Mouse (Mus musculus) heart, embryonic 15.5 days (tissue): ENCODE measurements around the gene Ric3. TPM values are rescaled to one million over a fixed set of nuclear protein-coding genes. Genes with fewer than 3 reads are reported as not detected.

Experiments
- ATAC-seq: fragments of 200-750 bp; cut with Nextera tagmentation; replicated peaks from 2 replicates; pipeline ENCODE4 v1.8.0; 2017; ENCODE audit warnings: low read depth, moderate TSS enrichment; ENCODE audit not compliant: insufficient number of reproducible peaks, insufficient read depth, low FRiP score
- H3K27ac ChIP-seq: fragments of 300-500 bp; sonication (generic); 2 replicates; pipeline ENCODE4 v1.5.1; 2015; ENCODE audit warnings: mild to moderate bottlenecking, inconsistent platforms
- H3K27me3 ChIP-seq: fragments of 300-500 bp; sonication (generic); 2 replicates; pipeline ENCODE4 v1.6.1; 2015; ENCODE audit warnings: inconsistent platforms
- H3K36me3 ChIP-seq: fragments of 300-500 bp; sonication (generic); 2 replicates; pipeline ENCODE4 v1.6.1; 2015; ENCODE audit warnings: mild to moderate bottlenecking, inconsistent platforms
- H3K4me1 ChIP-seq: fragments of 300-500 bp; sonication (generic); replicated peaks from 2 replicates; pipeline ENCODE4 v1.6.1; 2015; ENCODE audit warnings: inconsistent platforms
- H3K4me2 ChIP-seq: fragments of 300-500 bp; sonication (generic); 2 replicates; pipeline ENCODE4 v1.6.1; 2015; ENCODE audit warnings: inconsistent platforms, mild to moderate bottlenecking, moderate library complexity
- H3K4me3 ChIP-seq: fragments of 300-500 bp; sonication (generic); 2 replicates; pipeline ENCODE4 v1.5.1; 2015; ENCODE audit warnings: mild to moderate bottlenecking, inconsistent platforms
- H3K9ac ChIP-seq: fragments of 300-500 bp; sonication (generic); 2 replicates; pipeline ENCODE4 v1.6.1; 2015; ENCODE audit warnings: mild to moderate bottlenecking, inconsistent platforms
- H3K9me3 ChIP-seq: fragments of 300-500 bp; sonication (generic); replicated peaks from 2 replicates; pipeline ENCODE4 v1.6.1; 2016; ENCODE audit warnings: inconsistent platforms
- WGBS: fragments of 180-500 bp; shearing (Covaris S2); methylation state at CpG from one replicate; pipeline ENCODE4 v1.1.7; 2015; ENCODE audit warnings: mixed read lengths; 5-methylcytosine and 5-hydroxymethylcytosine counted together
- polyA plus RNA-seq: library from polyadenylated mRNA; unstranded; fragments of >200 nt; fragmentation: Nextera tagmentation; extraction: Ambion mirVana; gene quantifications from 2 replicates; pipeline ENCODE4 v1.2.1, GENCODE M21; 2015

Gene Ric3
- polyA plus RNA-seq, 1 experiment from 2014 or later, result 0.47 TPM

- no peak for ATAC-seq
- no peak overlapping the region for H3K9ac ChIP-seq
- no peaks in the 10 kb centered on the region for H3K36me3 ChIP-seq
Measured at GRCm38 (mm10) chr7:109039445-109039844, 43.7 kb downstream of the Ric3 start.

GRCm38 (mm10) chr7:109038987-109039386, 44.1 kb downstream of the Ric3 start:
- no peak overlapping the region for H3K4me3 ChIP-seq
- 34% methylated on average over 1 of the region's 1 CpGs for WGBS
- H3K4me1 ChIP-seq, result no peaks in the 10 kb centered on the region
- no peak overlapping the region for H3K4me2 ChIP-seq
- no peaks in the 10 kb centered on the region for H3K9me3 ChIP-seq
- no peak for ATAC-seq
- no peak overlapping the region for H3K27ac ChIP-seq
- H3K36me3 ChIP-seq, result no peaks in the 10 kb centered on the region
- H3K27me3 ChIP-seq, result no peaks in the 10 kb centered on the region
- H3K9ac ChIP-seq, result no peak overlapping the region

More at GRCm38 (mm10) chr7:109039445-109039844, 43.7 kb downstream of the Ric3 start:
- H3K9me3 ChIP-seq, result no peaks in the 10 kb centered on the region
- no peak overlapping the region for H3K4me3 ChIP-seq
- H3K27me3 ChIP-seq, result no peaks in the 10 kb centered on the region
- 74% methylated on average over 5 of the region's 5 CpGs for WGBS
- H3K4me2 ChIP-seq, result no peak overlapping the region
- H3K27ac ChIP-seq, result no peak overlapping the region
- no peaks in the 10 kb centered on the region for H3K4me1 ChIP-seq

GRCm38 (mm10) chr7:109038121-109038735, 44.9 kb downstream of the Ric3 start:
- 68% methylated on average over 8 of the region's 8 CpGs for WGBS
- Histone ChIP-seq H3K4me2 (no peak overlapping the region), H3K4me3 (no peak overlapping the region), H3K9me3 (no peaks in the 10 kb centered on the region), H3K9ac (no peak overlapping the region), H3K36me3 (no peaks in the 10 kb centered on the region), H3K27me3 (no peaks in the 10 kb centered on the region), H3K4me1 (no peaks in the 10 kb centered on the region), H3K27ac (no peak overlapping the region)
- ATAC-seq, result no peak

- WGBS, result 64% methylated on average over 2 of the region's 2 CpGs
- H3K9me3 ChIP-seq, result no peaks in the 10 kb centered on the region
- no peak overlapping the region for H3K27ac ChIP-seq
- H3K4me1 ChIP-seq, result no peaks in the 10 kb centered on the region
- no peak overlapping the region for H3K9ac ChIP-seq
- H3K4me2 ChIP-seq, result no peak overlapping the region
- no peaks in the 10 kb centered on the region for H3K27me3 ChIP-seq
- H3K4me3 ChIP-seq, result no peak overlapping the region
- no peak for ATAC-seq
- no peaks in the 10 kb centered on the region for H3K36me3 ChIP-seq
Measured at GRCm38 (mm10) chr7:109032054-109032453, 51.1 kb downstream of the Ric3 start.

- WGBS, result 68% methylated on average over 3 of the region's 3 CpGs
- H3K4me3 ChIP-seq, result no peak overlapping the region
- H3K27ac ChIP-seq, result no peak overlapping the region
- H3K9me3 ChIP-seq, result no peaks in the 10 kb centered on the region
- H3K4me1 ChIP-seq, result no peaks in the 10 kb centered on the region
- H3K9ac ChIP-seq, result no peak overlapping the region
- no peak for ATAC-seq
- H3K27me3 ChIP-seq, result no peaks in the 10 kb centered on the region
- no peaks in the 10 kb centered on the region for H3K36me3 ChIP-seq
- no peak overlapping the region for H3K4me2 ChIP-seq
Measured at GRCm38 (mm10) chr7:109031331-109031730, 51.8 kb downstream of the Ric3 start.

GRCm38 (mm10) chr7:109029961-109030465, 53.1 kb downstream of the Ric3 start:
- Histone ChIP-seq H3K27me3 (no peaks in the 10 kb centered on the region), H3K27ac (no peak overlapping the region), H3K9me3 (no peaks in the 10 kb centered on the region), H3K36me3 (no peaks in the 10 kb centered on the region), H3K4me2 (no peak overlapping the region), H3K9ac (no peak overlapping the region), H3K4me3 (no peak overlapping the region), H3K4me1 (no peaks in the 10 kb centered on the region)
- no peak for ATAC-seq
- WGBS, result 80% methylated on average over 6 of the region's 6 CpGs

GRCm38 (mm10) chr7:109028204-109028603, 54.9 kb downstream of the Ric3 start:
- no peaks in the 10 kb centered on the region for H3K9me3 ChIP-seq
- no peaks in the 10 kb centered on the region for H3K27me3 ChIP-seq
- no peaks in the 10 kb centered on the region for H3K4me1 ChIP-seq
- no peak overlapping the region for H3K4me3 ChIP-seq
- 26% methylated on average over 6 of the region's 6 CpGs for WGBS
- H3K27ac ChIP-seq, result no peak overlapping the region
- H3K9ac ChIP-seq, result no peak overlapping the region
- H3K4me2 ChIP-seq, result no peak overlapping the region
- no peak for ATAC-seq
- no peaks in the 10 kb centered on the region for H3K36me3 ChIP-seq

- no peaks in the 10 kb centered on the region for H3K36me3 ChIP-seq
- H3K4me1 ChIP-seq, result no peaks in the 10 kb centered on the region
- no peak overlapping the region for H3K4me2 ChIP-seq
- no peak overlapping the region for H3K27ac ChIP-seq
- no peak overlapping the region for H3K4me3 ChIP-seq
- no peaks in the 10 kb centered on the region for H3K9me3 ChIP-seq
- H3K27me3 ChIP-seq, result no peaks in the 10 kb centered on the region; the same call in 1 of the 2 replicates
- no peak overlapping the region for H3K9ac ChIP-seq
- ATAC-seq, result no peak
- WGBS, result 92% methylated on average over 7 of the region's 7 CpGs
Measured at GRCm38 (mm10) chr7:109027721-109028120, 55.4 kb downstream of the Ric3 start.

- Histone ChIP-seq H3K36me3 (no peaks in the 10 kb centered on the region), H3K27ac (no peak overlapping the region), H3K9me3 (no peaks in the 10 kb centered on the region), H3K4me3 (no peak overlapping the region), H3K4me2 (no peak overlapping the region), H3K9ac (no peak overlapping the region), H3K4me1 (no peaks in the 10 kb centered on the region), H3K27me3 (no peaks in the 10 kb centered on the region; the same call in 1 of the 2 replicates)
- WGBS, result 80% methylated on average over 9 of the region's 9 CpGs
- ATAC-seq, result no peak
Measured at GRCm38 (mm10) chr7:109026976-109027375, 56.2 kb downstream of the Ric3 start.

GRCm38 (mm10) chr7:109025743-109026142, 57.4 kb downstream of the Ric3 start:
- H3K4me2 ChIP-seq, result no peak overlapping the region
- ATAC-seq, result no peak
- no peak overlapping the region for H3K9ac ChIP-seq
- no peak overlapping the region for H3K27ac ChIP-seq
- no peaks in the 10 kb centered on the region for H3K36me3 ChIP-seq
- 73% methylated on average over 7 of the region's 7 CpGs for WGBS
- peaks cover 1% of the 10 kb centered on the region for H3K27me3 ChIP-seq
- no peak overlapping the region for H3K4me3 ChIP-seq
- H3K9me3 ChIP-seq, result no peaks in the 10 kb centered on the region
- H3K4me1 ChIP-seq, result no peaks in the 10 kb centered on the region

- ATAC-seq, result no peak
- H3K9ac ChIP-seq, result no peak overlapping the region
- peaks cover 3% of the 10 kb centered on the region for H3K27me3 ChIP-seq
- no peak overlapping the region for H3K4me3 ChIP-seq
- no peaks in the 10 kb centered on the region for H3K36me3 ChIP-seq
- no peak overlapping the region for H3K4me2 ChIP-seq
- H3K9me3 ChIP-seq, result no peaks in the 10 kb centered on the region
- no peak overlapping the region for H3K27ac ChIP-seq
- 14% methylated on average over 3 of the region's 3 CpGs for WGBS
- no peaks in the 10 kb centered on the region for H3K4me1 ChIP-seq
Measured at GRCm38 (mm10) chr7:109021428-109021827, 61.7 kb downstream of the Ric3 start.

- Histone ChIP-seq H3K9me3 (no peaks in the 10 kb centered on the region), H3K4me2 (no peak overlapping the region), H3K27ac (no peak overlapping the region), H3K4me3 (no peak overlapping the region), H3K27me3 (peaks cover 6% of the 10 kb centered on the region), H3K4me1 (no peaks in the 10 kb centered on the region), H3K36me3 (no peaks in the 10 kb centered on the region), H3K9ac (no peak overlapping the region)
- no peak for ATAC-seq
- WGBS, result 78% methylated on average over 7 of the region's 7 CpGs
Measured at GRCm38 (mm10) chr7:109019243-109019642, 63.9 kb downstream of the Ric3 start.
